Mouse (Mus musculus): ENCODE results near the gene Dtnbp1. TPM values are rescaled to one million over a fixed set of nuclear protein-coding genes. Genes with fewer than 3 reads are reported as not detected.

The Dtnbp1 gene
- total RNA-seq (2015) = 41.5 and 50.7 TPM in 2 replicates
- total RNA-seq (2017) = 37.2 and 39.8 TPM in 2 replicates

DNA sequence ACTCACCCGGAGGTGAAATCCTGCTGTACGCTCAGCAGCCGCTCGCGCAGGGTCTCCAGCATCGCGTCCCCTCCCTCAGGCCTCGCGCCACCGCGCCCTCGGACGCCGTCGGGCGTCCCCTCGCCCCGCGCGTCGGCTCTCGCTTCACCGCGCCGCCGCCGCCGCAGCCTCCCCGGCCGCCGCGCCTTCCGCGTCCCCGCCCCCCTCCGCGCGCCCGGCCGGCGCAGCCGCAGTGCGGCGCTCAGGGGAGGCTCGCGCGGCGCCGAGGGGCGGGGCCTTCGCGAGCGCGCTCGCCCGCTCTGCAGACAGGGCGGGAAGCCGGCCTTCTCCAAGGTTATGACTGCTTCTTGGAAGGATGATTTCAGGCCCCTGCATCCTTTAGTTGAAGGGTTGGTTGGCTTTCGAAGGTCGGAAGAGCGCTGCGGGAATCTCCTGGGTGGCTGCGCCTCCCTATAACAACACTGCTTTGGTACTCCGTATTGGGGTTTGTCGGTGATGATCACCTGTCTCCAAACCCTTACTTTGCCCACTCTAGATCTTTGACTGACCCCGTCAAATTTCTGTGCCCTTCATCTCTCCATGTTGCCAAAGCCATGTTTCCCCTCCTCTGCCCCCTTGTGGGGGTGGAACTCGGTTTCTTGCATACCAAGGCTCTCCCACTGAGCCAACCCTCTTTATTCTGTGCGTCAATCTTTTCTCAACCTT, at the start of gene Dtnbp1:
Gene Dtnbp1 (minus strand): TSS at position 237 of the 705 bp plus-strand sequence.
- peak; percentile 69 for ATAC-seq (ENCODE audit: poor library complexity, severe bottlenecking)

DNA sequence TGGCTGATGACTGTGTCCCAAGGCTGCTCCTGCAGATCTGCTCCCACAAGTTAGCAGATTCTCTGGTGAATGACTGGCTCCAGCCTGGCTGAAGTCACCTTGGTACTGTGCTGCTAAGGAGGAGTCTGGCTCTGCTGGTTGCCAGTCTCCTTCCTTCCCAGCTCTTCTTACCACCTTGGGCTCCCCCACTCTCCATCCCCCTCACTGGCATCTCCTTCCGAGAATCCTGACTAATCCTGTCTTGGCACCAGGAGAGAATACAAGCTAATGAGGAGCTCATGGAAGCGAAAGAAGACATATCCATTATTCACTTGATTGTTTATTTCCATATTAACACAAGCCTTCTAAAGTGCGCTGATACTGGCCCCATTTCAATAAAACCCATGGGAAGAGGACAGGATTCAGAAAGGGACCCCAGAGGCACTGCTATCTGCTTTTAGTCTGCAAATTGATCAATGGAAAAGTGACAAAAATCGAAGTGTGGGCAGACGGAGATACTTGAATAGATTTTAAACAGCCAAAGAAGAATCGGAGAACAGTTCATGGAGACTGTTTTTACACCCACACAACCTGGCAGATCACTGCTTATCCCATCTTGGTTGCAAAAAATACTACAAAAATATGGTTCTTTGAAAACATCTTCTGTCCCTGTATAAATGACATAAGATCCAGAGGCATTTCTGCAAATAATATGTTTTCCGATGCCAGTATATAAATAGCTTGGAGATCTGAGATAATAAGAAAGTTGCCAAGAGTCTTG, 47.5 kb upstream of the Dtnbp1 start:
- ATAC-seq (ENCODE audit: poor library complexity, severe bottlenecking) = no peak

DNA sequence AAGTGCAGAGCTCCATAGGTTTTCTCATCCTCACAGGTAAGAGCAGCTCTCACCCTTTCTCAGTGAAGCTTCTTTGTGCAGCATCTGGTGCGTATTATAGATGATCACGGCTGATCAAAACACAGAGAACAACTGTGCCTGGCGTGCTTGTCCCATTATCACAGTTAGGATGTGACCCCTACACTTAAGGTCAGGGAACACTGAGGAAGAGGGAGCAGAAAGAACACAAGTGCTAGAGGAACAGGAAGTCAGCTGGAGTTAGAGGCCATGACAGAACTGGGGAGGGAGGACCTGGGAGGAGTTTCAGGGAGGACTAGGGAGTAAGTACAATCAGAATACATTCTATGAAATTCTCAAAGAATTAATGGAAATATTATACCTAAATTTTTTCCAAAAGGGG, 41.5 kb upstream of the Dtnbp1 start:
- ATAC-seq (ENCODE audit: poor library complexity, severe bottlenecking) = no peak

DNA sequence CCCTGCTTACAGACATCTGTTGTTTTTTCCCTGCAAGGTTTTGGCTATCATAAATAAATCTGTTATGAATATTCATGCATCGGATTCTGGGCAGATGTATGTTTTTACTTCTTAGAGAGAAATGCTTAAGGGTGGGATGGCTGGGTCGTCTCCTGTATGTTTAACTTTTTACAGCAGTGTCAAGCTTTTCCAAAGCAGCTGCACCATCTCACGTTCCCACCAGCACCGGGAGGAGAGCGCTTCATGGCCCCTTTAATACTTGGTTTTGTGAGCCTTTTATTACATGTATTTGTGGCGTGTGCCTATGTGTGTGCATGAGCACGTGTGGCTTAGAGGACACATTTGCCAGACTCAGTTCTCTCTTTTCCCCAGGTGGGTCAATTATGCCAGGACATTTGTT, 38.8 kb upstream of the Dtnbp1 start:
- no peak for ATAC-seq (ENCODE audit: poor library complexity, severe bottlenecking)

DNA sequence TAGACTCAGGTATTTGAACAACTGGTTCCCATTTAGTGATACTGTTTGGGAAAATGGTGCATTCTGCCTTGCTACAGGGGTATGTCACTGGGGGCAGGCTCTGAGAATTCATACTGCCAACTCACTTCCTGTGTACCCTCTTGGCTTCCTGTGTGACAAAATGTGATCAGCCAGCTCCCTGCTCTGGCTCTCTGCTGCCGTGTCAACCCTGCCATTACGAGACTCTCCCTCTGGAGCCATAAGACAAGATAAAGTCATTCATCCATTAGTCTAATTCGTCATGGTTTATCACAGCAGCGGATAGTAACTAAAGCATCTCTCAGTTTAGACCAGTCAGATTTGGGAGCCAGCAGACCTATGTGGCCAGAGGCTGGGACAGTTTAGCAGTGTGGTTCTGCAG, 38.2 kb upstream of the Dtnbp1 start:
- no peak for ATAC-seq (ENCODE audit: poor library complexity, severe bottlenecking)

DNA sequence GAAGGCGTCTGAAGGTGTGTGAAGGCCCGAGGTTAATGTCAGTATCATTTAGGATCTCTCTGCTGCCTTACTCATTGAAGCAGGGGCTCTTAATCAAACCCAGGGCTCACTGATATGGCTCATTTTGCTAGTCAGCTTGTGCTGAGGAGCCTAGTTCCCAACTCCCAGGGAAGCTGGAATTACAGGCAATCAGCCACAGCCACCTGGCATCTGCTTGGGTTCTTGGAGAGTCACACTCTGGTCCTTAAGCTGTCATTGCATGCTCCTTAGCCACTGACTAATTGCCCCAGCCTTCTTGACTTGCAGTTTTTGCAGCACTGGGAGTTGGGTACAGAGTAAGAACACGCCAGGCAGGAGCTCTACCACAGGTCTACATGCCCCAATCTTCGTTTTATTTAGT, 34.5 kb upstream of the Dtnbp1 start:
- no peak for ATAC-seq (ENCODE audit: poor library complexity, severe bottlenecking)

DNA sequence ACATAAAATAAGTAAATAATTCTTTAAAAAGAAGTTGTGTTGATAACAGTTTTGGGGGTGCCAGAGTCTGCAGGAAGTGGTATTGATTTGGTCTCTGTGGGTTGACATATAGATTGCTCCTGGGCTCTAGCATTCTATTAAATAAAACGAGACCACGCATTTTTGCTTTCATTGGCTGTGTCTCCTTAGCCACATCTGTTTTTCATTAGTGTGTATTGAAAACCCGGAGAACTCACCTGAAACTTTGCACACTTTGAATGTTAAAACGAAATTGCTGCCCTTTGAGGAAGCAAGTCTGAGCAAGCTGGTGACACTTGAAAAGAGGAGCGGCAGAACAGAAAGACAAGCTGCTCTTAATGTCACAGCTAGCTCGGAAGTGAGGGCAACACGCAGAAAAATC, 32.8 kb upstream of the Dtnbp1 start:
- ATAC-seq (ENCODE audit: poor library complexity, severe bottlenecking) = no peak

DNA sequence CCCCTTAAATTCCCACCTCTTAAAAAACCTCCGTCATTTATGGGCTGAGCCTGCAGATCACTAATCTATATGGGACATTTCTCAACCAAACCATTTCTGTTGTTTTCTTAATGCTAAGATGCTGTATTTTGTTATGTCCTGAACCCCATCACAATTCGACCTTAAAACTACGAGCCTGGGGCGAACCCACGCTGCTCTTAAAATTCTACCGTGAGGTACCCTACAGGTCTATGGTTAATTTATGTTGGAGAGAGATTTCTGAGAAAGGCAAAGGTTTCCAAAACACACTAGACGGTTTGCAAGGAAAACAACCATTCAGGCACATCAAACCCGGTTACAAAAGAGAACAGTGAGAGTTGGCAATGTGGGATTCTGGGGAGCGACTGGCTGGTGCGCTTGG, 31.4 kb upstream of the Dtnbp1 start:
- ATAC-seq (ENCODE audit: poor library complexity, severe bottlenecking) = no peak

DNA sequence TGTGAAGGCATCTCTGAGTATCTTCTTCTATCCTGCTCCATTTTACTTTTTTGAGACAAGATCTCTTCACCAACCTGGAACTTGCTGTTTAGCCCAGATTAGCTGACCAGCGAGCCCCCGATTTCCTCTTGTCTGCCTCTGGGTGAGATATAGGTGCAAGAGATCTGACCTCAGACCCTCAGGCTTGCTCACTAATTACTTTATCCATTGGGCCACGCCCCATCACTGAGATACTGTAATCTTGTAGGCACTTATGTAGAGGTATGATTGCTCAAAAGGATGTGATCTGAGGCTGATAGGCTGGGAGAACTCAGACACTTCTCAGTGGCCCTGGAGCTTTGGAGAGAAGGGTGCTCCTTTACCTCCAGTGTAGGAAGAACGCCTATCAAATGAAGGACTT, 30.5 kb upstream of the Dtnbp1 start:
- ATAC-seq (ENCODE audit: poor library complexity, severe bottlenecking) = no peak; the same call in 1 of the 2 replicates

DNA sequence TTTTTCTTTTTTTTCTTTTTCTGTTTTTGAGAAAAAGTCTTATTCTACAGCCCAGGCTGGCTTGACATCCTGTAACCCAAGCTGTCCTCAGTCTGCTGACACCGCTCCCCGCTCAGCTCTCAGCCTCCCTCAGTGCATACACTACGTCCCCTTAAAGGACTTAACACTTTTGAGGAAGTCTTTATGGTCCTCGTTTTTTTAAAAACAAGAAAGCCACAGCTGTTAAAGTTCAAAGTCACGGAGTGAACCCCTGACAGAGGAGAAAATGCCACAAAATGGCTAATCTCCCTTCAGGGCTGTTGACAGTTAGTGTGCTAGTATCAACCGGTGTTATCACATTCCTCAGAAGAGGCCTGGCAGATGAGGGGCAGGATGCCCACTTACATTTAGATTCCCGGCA, 29.8 kb upstream of the Dtnbp1 start:
- 0 out of 2 replicates have a peak, but pooled peaks have one; percentile 36 for ATAC-seq (ENCODE audit: poor library complexity, severe bottlenecking)

DNA sequence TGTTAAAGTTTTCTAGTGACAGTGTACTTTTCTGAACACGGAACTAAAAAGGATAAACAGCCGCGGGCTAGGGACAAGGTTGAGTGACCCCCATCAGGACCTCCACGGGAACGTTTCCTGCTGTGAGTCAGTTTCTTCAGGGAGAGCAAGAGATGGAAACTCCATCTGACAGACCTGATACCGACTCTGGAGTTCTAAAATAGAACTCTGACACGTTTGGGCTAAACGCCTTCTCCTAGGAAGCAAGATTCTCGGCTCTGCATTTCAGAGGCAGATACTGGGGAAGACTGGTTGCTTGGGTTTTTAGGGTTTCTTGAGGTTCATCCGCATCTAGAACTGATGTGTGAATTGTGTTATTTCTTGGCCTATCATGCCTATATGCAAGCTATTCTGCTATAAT, 29.4 kb upstream of the Dtnbp1 start:
- ATAC-seq (ENCODE audit: poor library complexity, severe bottlenecking) = no peak

DNA sequence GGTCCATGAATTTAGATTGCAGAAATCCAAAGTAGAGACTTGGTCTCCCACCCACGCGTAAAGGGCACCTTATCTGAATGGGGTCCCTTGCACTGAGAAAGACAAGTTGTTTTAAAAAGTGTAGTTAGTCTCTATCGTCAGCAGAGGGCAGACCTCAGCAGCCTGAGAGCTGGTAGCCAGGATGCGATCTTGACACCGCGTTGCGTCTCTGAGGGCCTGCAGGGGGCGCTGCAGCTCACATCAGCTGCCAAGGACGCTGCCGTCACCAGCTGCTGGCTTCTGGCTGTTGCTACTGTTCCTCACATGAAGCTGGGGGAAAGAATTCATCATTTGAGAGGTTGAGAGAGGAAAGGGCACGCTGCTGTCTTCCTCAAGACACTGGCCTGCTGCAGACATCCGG, 28.9 kb upstream of the Dtnbp1 start:
- peak; percentile 100 for ATAC-seq (ENCODE audit: poor library complexity, severe bottlenecking)

DNA sequence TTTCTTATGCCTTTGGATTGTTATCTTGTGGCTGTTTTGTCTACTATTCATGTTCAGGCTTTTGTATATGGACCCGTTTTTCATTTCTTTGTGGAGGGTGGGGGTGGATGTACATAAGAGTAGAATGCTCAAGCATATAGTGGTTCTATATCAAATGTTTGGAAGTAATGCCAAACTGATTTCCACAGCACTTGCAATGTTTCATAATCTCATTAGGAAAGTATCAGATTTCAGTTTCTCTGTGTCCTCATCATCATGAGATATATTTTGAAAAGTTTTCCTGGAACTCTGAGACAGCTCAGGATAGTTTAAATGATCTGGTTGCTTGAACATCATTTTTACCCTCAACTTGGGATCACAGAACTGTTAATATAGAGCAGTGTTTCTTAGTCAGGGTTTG, 27.8 kb upstream of the Dtnbp1 start:
- ATAC-seq (ENCODE audit: poor library complexity, severe bottlenecking) = no peak

DNA sequence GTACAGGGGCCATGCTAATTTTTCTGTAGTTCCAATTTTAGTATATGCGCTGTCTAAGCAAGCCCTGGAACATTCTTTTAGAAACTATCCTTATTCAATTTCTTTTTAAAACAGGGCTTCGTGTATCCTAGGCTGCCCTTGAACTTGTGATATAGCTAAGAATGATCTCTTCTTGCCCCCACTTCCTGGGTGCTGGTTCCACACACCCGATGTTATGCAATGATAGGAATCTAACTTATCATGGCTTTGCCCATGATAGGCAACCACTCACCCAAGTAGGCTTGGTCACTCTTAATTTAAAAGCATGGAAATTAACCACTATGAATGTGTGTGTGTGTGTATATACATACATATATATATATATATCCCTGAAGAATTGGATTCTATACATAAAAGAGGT, 24.3 kb upstream of the Dtnbp1 start:
- no peak for ATAC-seq (ENCODE audit: poor library complexity, severe bottlenecking)

DNA sequence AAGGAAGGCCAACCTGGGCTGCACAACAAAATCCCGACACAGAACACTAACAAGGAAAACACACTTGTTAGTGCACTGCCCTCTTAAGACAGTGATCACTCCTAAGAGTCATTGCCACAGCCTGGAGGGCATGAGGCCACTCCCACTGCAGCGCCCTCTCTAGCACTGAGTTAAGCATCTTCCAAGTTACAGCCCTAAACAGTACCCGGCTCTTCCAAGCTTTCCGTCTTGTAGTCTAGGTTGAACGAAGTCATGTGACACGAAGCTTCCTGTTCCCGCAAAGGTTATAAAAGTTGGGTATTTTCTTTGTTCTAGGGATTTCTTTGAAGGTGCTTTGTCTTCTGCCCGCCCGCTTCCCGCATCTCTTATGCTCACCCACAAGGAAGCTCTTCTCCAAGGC, 22.9 kb upstream of the Dtnbp1 start:
- ATAC-seq (ENCODE audit: poor library complexity, severe bottlenecking) = no peak

DNA sequence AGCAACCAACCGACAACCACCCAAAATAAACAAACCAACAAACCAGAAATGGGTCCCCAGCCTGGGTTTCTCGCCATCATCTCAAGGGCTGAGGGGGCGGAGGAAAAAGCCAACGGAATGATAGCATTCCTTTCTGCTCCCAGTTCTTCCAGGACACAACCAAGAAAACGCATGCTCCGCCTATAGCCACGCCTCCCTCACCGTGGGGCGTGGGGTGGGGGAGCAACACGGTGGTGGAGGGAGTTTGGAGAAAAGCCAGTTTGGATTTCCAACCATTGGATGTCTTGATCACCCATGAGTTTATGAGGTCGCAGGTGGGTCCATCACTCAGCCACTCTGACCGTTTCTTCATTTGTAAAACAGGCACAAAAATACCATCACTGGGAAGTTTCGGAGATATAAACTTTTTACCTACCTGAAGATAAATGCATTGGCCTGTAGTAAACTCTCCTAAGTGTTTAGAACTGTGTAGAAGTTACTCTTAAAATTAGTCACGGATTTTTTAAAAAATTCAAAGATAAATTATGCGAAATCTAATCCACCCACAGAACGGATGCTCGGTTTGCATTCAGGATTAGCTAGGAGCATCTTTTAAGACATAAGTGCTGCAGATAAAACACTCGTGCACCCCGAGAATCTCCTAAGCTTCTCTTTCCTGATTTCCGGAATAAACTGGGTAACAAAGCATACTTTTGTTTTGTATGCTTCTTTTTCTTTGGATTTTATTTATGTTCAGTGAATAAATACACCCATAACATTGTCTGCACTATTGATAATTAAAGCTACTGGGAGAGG, 21.6 kb upstream of the Dtnbp1 start:
- no peak for ATAC-seq (ENCODE audit: poor library complexity, severe bottlenecking)

DNA sequence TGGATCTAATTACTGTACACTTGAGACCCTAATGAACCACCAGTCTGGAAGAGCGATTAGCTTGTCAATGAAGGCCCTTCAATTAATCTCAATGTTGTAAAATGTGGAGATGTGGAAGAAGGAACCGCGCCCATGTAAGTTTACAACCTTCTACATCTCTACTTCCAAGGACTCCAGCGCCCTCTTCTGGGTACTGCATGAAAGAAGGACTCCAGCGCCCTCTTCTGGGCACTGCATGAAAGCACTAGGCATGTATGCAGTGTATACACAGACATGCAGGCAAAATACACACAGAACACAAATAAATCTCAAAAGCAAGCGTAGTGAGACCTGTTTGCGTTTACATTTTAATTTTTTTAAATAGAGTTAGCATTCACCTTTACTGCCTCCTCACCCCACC, 6.2 kb upstream of the Dtnbp1 start:
- peak; percentile 78 for ATAC-seq (ENCODE audit: poor library complexity, severe bottlenecking)

DNA sequence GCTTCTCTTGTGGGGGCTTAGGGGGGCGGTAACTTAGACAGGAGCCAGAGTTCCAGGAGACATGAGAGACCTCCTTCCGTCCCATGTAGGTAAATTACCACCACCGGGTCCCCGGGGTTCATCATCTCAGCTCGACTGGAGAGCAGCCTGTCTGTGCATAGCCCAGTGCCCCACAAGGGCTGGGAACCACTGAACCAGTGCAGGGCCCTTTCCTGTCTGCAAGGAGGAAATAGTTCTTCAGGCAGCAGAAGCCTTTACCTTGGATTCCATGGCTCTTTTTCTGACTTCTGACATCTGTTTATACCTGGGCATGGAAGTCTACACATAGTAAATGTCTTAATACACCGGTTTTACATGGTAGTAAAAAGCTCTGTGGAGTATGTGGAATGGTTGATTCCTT, 5.8 kb upstream of the Dtnbp1 start:
- ATAC-seq (ENCODE audit: poor library complexity, severe bottlenecking) = no peak

DNA sequence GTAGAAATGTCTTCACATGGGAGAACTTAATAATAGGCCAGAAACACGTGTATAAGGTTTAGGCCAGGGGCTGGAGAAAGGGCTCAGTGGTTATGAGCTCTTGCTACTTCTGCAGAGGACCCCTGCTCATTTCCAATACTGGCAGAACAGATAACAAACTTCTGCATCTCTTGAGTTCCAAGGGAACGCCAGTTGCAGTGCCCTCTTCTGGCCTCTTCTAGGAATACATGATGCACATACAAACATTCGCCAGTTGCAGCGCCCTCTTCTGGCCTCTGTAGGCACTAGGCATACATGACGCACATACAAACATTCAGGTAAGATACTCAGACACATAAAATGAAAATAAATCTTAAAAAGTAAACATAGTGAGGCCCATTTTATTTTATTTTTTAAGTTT, 4.5 kb upstream of the Dtnbp1 start:
- peak; percentile 53 for ATAC-seq (ENCODE audit: poor library complexity, severe bottlenecking)

DNA sequence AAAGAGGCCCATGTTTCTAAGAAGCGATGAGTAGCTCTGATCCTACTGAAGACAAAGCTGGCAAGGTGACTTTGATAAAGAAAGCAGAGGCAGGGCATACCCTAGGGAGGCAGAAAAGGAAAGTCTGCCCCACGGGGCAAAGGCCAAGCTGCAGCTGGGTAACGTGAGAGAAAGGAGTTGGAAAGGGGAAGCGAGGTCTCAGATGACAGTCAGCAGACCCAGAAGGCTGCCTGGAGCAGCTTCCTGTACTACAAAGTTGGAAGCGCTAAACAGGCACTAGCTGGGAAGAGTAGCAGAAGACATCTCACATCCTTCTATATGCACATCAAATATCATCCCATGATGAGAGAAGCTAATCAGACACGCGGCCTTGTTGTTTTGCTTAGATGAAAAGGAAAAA, 3.9 kb upstream of the Dtnbp1 start:
- peak; percentile 64 for ATAC-seq (ENCODE audit: poor library complexity, severe bottlenecking)

DNA sequence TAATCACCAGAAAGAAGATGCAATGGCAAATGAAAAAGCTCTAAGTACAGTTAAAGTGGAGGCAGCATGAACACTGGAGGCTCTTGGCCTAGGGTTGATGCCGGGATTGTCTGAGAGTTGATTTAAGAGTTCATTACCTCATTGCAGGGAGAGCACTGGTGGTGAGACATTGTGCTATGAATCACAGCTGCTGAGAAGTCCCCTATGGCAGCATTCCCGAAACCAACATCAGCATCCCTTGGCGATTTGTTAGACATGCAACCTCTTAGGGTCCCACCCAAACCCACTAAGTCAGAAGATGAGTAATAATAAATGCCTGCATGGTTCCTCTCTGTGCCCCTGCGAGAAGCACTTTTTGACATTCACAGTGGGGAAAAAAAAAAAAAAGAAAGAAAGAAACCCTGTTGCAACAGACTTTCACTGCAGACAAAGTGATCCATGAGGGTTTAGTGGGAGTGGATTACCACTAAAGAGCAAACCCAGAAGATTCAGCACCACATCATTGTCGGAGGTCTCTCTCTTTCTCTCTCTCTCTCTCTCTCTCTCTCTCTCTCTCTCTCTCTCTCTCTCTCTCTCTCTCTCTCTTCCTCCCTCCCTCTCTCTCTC, 3.1 kb upstream of the Dtnbp1 start:
- no peak for ATAC-seq (ENCODE audit: poor library complexity, severe bottlenecking)

All from megakaryocyte, adult 5-6 weeks (primary cell).